Mouse (Mus musculus): ENCODE results near the gene Prss21.

DNA sequence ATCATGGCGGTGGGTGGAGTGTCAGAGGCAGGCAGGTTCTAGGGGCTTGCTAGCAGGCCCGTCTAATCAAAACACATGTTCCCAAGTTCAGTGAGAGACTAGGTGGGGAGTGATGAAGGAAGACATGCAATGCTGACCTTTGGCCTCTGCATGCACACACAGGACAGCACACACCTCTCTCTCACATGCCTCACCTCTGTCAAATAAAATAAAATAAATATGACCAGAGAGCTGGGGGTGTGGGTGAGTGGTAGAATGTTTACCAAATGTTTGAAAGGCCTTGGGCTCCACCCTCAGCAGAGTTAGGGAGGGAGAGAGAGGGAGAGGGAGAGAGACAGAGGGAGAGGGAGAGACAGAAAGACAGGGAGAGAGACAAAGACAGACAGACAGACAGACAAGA lies 9.9 kb upstream of the Prss21 start:
- TF ChIP-seq CTCF (IDR thresholded peaks at IDR 0.05) (no peak), POLR2A (IDR thresholded peaks at IDR 0.05; ENCODE audit: insufficient read depth, low read depth, low read length) (no peak)

Data from heart, adult 2 months (tissue).